In the genomic region with DNA sequence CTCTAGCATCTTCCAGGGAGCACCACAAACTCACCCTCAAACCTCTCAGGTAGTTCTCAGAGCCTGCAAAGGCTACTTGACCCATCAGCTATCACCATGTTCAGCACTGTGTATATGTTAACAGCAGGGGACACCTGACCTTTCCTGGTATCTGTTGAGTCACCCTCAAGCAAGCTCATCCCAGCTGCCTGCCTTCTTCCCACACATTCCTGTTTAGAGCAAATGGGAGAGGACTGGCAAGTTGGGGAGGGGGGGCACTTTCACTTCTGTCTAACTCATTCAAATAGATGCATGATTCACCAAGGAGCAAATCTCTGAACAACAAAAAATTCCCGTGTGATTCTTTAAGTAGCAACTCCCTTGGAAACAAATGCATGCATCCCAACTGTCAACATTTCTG, we compare ENCODE assay signal across 15 mouse cellular contexts. TPM values are rescaled to one million over a fixed set of nuclear protein-coding genes. Genes with fewer than 3 reads are reported as not detected.
A peak's percentile ranks its signal among the peaks of the same experiment; 100 is the strongest.
DNase-seq lines count a peak whose midpoint lies in the region; ATAC-seq and TF ChIP-seq lines count a peak whose summit lies in the region.
"Had no signal": no experiment of that assay in that cellular context is flagged by ENCODE, and none has a peak within 500 bp of the region (broad histone marks: within the 10 kb centered on the region; RNA-seq: fewer than 3 reads in every experiment).

No protein-coding gene starts in this region.

- H3K27ac ChIP-seq in forebrain, embryonic 10.5 days: no peak overlapping the region
- no peak overlapping the region for H3K27ac ChIP-seq in forebrain, postnatal 0 days (ENCODE audit: low read depth, low read length)
- H3K27ac ChIP-seq in kidney, embryonic 15.5 days: no peak overlapping the region
- no peak overlapping the region for H3K27ac ChIP-seq in neural tube, embryonic 12.5 days
- H3K27ac ChIP-seq in neural tube, embryonic 15.5 days (replicated peaks): no peak overlapping the region
- H3K27ac ChIP-seq: limb, embryonic 13.5 days; macrophage had no signal

- no peak for DNase-seq in forebrain, embryonic 10.5 days (ENCODE audit: extremely low spot score, low spot score)
- no peak for DNase-seq in forebrain, postnatal 0 days
- no peak for DNase-seq in kidney, adult 18-20 months
- peak; percentile 6 for DNase-seq in naive thymus-derived CD4-positive, alpha-beta T cell, adult 2 months (ENCODE audit: low read depth)
- DNase-seq in adrenal gland, adult (ENCODE audit: inconsistent age in 2 of 2, low spot score in 1 of 2): no peak
- DNase-seq: cerebellum, adult 2 months; embryo, embryonic 11 days; heart, postnatal 14 days; kidney, postnatal 10 days; retina, postnatal 1 day had no signal

- no peaks in the 10 kb centered on the region for H3K27me3 ChIP-seq in forebrain, embryonic 10.5 days (ENCODE audit: poor library complexity, severe bottlenecking)
- H3K27me3 ChIP-seq in forebrain, postnatal 0 days (ENCODE audit: insufficient read depth, low read length): no peaks in the 10 kb centered on the region
- H3K27me3 ChIP-seq in kidney, embryonic 15.5 days: no peaks in the 10 kb centered on the region
- no peaks in the 10 kb centered on the region for H3K27me3 ChIP-seq in neural tube, embryonic 12.5 days (replicated peaks)
- no peaks in the 10 kb centered on the region for H3K27me3 ChIP-seq in neural tube, embryonic 15.5 days (replicated peaks)
- H3K27me3 ChIP-seq: limb, embryonic 13.5 days had no signal

- H3K36me3 ChIP-seq in forebrain, embryonic 10.5 days (replicated peaks): peaks cover 45% of the 10 kb centered on the region
- H3K36me3 ChIP-seq in forebrain, postnatal 0 days (ENCODE audit: insufficient read depth): peaks cover 10% of the 10 kb centered on the region; the same call in 1 of the 2 replicates
- H3K36me3 ChIP-seq in kidney, embryonic 15.5 days: peaks cover 40% of the 10 kb centered on the region
- H3K36me3 ChIP-seq in neural tube, embryonic 12.5 days: peaks cover 11% of the 10 kb centered on the region
- peaks cover 4% of the 10 kb centered on the region; the same call in 1 of the 2 replicates for H3K36me3 ChIP-seq in neural tube, embryonic 15.5 days

- H3K9me3 ChIP-seq in forebrain, embryonic 10.5 days: no peaks in the 10 kb centered on the region
- no peaks in the 10 kb centered on the region for H3K9me3 ChIP-seq in forebrain, postnatal 0 days (ENCODE audit: low read length)
- H3K9me3 ChIP-seq in kidney, embryonic 15.5 days (replicated peaks): no peaks in the 10 kb centered on the region
- no peaks in the 10 kb centered on the region for H3K9me3 ChIP-seq in neural tube, embryonic 12.5 days
- no peaks in the 10 kb centered on the region for H3K9me3 ChIP-seq in neural tube, embryonic 15.5 days (replicated peaks)
- H3K9me3 ChIP-seq: limb, embryonic 13.5 days had no signal

- no peak overlapping the region for H3K4me2 ChIP-seq in forebrain, postnatal 0 days (ENCODE audit: low read depth)
- H3K4me2 ChIP-seq in kidney, embryonic 15.5 days: 0 out of 2 replicates have a peak overlapping the region, but pooled peaks have one; percentile 78
- 0 out of 2 replicates have a peak overlapping the region, but pooled peaks have one; percentile 5 for H3K4me2 ChIP-seq in neural tube, embryonic 12.5 days (replicated peaks)
- H3K4me2 ChIP-seq in neural tube, embryonic 15.5 days: no peak overlapping the region
- H3K4me2 ChIP-seq: limb, embryonic 13.5 days had no signal

- WGBS in forebrain, embryonic 10.5 days: 83% methylated on average over 1 of the region's 1 CpGs
- WGBS in forebrain, postnatal 0 days: 61% methylated on average over 1 of the region's 1 CpGs
- WGBS in kidney, embryonic 15.5 days: 76% methylated on average over 1 of the region's 1 CpGs
- WGBS in neural tube, embryonic 12.5 days: 97% methylated on average over 1 of the region's 1 CpGs
- 72% methylated on average over 1 of the region's 1 CpGs for WGBS in neural tube, embryonic 15.5 days

- ATAC-seq in forebrain, postnatal 0 days: no peak
- no peak for ATAC-seq in kidney, embryonic 15.5 days (replicated peaks; ENCODE audit: low FRiP score)
- no peak for ATAC-seq in neural tube, embryonic 12.5 days (ENCODE audit: low FRiP score, low read depth)
- no peak for ATAC-seq in neural tube, embryonic 15.5 days (ENCODE audit: low FRiP score)

- H3K9ac ChIP-seq in forebrain, postnatal 0 days: no peak overlapping the region
- no peak overlapping the region for H3K9ac ChIP-seq in kidney, embryonic 15.5 days
- H3K9ac ChIP-seq in neural tube, embryonic 12.5 days: no peak overlapping the region
- H3K9ac ChIP-seq in neural tube, embryonic 15.5 days (replicated peaks): no peak overlapping the region; the same call in 1 of the 2 replicates
- H3K9ac ChIP-seq: limb, embryonic 13.5 days had no signal

- no peak for TF ChIP-seq CTCF in forebrain, postnatal 0 days (IDR thresholded peaks at IDR 0.05; ENCODE audit: low read depth)

- H3K4me3 ChIP-seq in forebrain, embryonic 10.5 days: peak overlapping the region; percentile 6; the same call in 1 of the 2 replicates
- H3K4me3 ChIP-seq in forebrain, postnatal 0 days (ENCODE audit: low read depth, low read length): no peak overlapping the region
- H3K4me3 ChIP-seq in kidney, embryonic 15.5 days (replicated peaks): no peak overlapping the region
- no peak overlapping the region for H3K4me3 ChIP-seq in neural tube, embryonic 12.5 days
- H3K4me3 ChIP-seq in neural tube, embryonic 15.5 days (replicated peaks): no peak overlapping the region
- H3K4me3 ChIP-seq: limb, embryonic 13.5 days had no signal

- peaks cover 62% of the 10 kb centered on the region for H3K4me1 ChIP-seq in forebrain, embryonic 10.5 days
- H3K4me1 ChIP-seq in forebrain, postnatal 0 days (ENCODE audit: insufficient read depth): peaks cover 7% of the 10 kb centered on the region
- H3K4me1 ChIP-seq in kidney, embryonic 15.5 days: peaks cover 57% of the 10 kb centered on the region
- peaks cover 32% of the 10 kb centered on the region for H3K4me1 ChIP-seq in neural tube, embryonic 12.5 days
- H3K4me1 ChIP-seq in neural tube, embryonic 15.5 days: peaks cover 50% of the 10 kb centered on the region

RNA-seq across cellular contexts. Expression of gene Cep68, which starts 2.6 kb away (rescaled TPM):
- polyA plus RNA-seq in forebrain, embryonic 10.5 days (2016; fragmentation: Nextera tagmentation; extraction: Ambion mirVana): 43.2 and 45.3 TPM in 2 replicates
- total RNA-seq in forebrain, postnatal 0 days (2014; rRNA removed): 41.7 and 43.9 TPM in 2 replicates
- polyA plus RNA-seq in forebrain, postnatal 0 days (2015; fragmentation: Nextera tagmentation; extraction: Ambion mirVana): 21.5 and 26.1 TPM in 2 replicates
- polyA plus RNA-seq in kidney, embryonic 15.5 days (2015; fragmentation: Nextera tagmentation; extraction: Ambion mirVana): 35.0 and 38.6 TPM in 2 replicates
- polyA plus RNA-seq in neural tube, embryonic 12.5 days (2016; fragmentation: Nextera tagmentation; extraction: Ambion mirVana): 31.5 and 34.1 TPM in 2 replicates
- polyA plus RNA-seq in neural tube, embryonic 15.5 days (2015; fragmentation: Nextera tagmentation; extraction: Ambion mirVana): 26.5 and 29.1 TPM in 2 replicates

RNA-seq across cellular contexts. Expression of gene Rab1a, which starts 45.4 kb away (rescaled TPM):
- 200 and 210 TPM in 2 replicates for polyA plus RNA-seq in forebrain, embryonic 10.5 days (2016; fragmentation: Nextera tagmentation; extraction: Ambion mirVana)
- 105 and 108 TPM in 2 replicates for total RNA-seq in forebrain, postnatal 0 days (2014; rRNA removed)
- polyA plus RNA-seq in forebrain, postnatal 0 days (2015; fragmentation: Nextera tagmentation; extraction: Ambion mirVana): 267 and 312 TPM in 2 replicates
- polyA plus RNA-seq in kidney, embryonic 15.5 days (2015; fragmentation: Nextera tagmentation; extraction: Ambion mirVana): 255 and 287 TPM in 2 replicates
- 289 and 293 TPM in 2 replicates for polyA plus RNA-seq in neural tube, embryonic 12.5 days (2016; fragmentation: Nextera tagmentation; extraction: Ambion mirVana)
- 311 and 322 TPM in 2 replicates for polyA plus RNA-seq in neural tube, embryonic 15.5 days (2015; fragmentation: Nextera tagmentation; extraction: Ambion mirVana)

Comparison
In these comparisons a context has a peak if more than half of its experiments do, and no peak if none do; other contexts are left out.
1. H3K4me2 ChIP-seq: peak in kidney, embryonic 15.5 days (single experiment) and neural tube, embryonic 12.5 days (single experiment); none in forebrain, postnatal 0 days (single experiment) and neural tube, embryonic 15.5 days (single experiment).